8 mouse cellular contexts compared by ENCODE assay signal in the genomic region with DNA sequence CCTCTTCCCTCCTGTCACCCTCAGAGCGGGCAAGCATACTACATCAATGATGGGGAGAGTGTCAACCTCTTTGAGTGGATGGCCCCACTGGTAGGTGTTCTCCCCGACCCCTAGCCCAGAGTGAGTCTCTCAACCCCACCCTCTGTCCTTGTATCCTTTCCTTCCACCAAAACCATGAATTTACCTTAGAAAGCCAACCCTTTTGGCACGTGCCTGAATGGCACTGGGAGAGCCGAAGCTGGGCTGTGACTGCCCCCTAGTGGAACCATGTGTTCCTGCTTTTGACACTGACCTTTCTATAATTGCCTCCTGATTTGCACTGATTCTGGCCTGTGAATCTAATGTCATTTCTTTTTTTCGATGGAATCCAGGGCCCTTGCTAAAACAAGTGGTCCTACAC. TPM values are rescaled to one million over a fixed set of nuclear protein-coding genes. Genes with fewer than 3 reads are reported as not detected.
DNase-seq lines count a peak whose midpoint lies in the region; ATAC-seq lines count a peak whose summit lies in the region.

No protein-coding gene starts in this region.

- ATAC-seq in hematopoietic stem cell, adult 5-6 weeks (replicated peaks in 1 of 2; ENCODE audit: insufficient read depth in 1 of 2, low FRiP score in 2 of 2, low TSS enrichment in 1 of 2, low read depth in 1 of 2, poor library complexity in 2 of 2, severe bottlenecking in 2 of 2): peak; percentile 65 to 79

- peak; percentile 57 to 87 for DNase-seq in adrenal gland, adult (ENCODE audit: inconsistent age in 2 of 2, low spot score in 1 of 2)
- no peak for DNase-seq in adrenal gland, adult 8-10 months
- DNase-seq in adrenal gland, adult 18-20 months (ENCODE audit: low spot score in 2 of 2): peak; percentile 61 to 65
- DNase-seq in embryo, embryonic 9.5 days (ENCODE audit: extremely low spot score): peak; percentile 65
- DNase-seq in layer of hippocampus, postnatal 10 days (ENCODE audit: low spot score in 2 of 2): peak; percentile 74 to 78
- DNase-seq in lung, postnatal 4 days: peak; percentile 44 to 69
- DNase-seq in retina, embryonic 14.5 days (ENCODE audit: low spot score): peak; percentile 86

RNA-seq across cellular contexts. Expression of gene Gm5737, which starts 11.1 kb away (rescaled TPM):
- not detected for total RNA-seq in adrenal gland, adult 8-10 months (2022)
- not detected for total RNA-seq in adrenal gland, adult 18-20 months (2021)
- not detected in 2 replicates for total RNA-seq in hematopoietic stem cell, adult 5-6 weeks (2017)
- total RNA-seq in layer of hippocampus, postnatal 10 days (2021): under 1 TPM in 1 of 2 experiments, not detected in 1; 0.27 TPM

RNA-seq across cellular contexts. Expression of gene Eef2k, which starts 19.4 kb away (rescaled TPM):
- total RNA-seq in adrenal gland, adult 8-10 months (2022): 10 to 100 TPM; 27.2 to 51.2 (median 40.8) TPM
- total RNA-seq in adrenal gland, adult 18-20 months (2021): 10 to 100 TPM; 20.9 to 22.4 TPM
- total RNA-seq in hematopoietic stem cell, adult 5-6 weeks (2017): 146 and 162 TPM in 2 replicates
- total RNA-seq in layer of hippocampus, postnatal 10 days (2021): 10 to 100 TPM; 38.9 to 41.7 TPM
